Mouse (Mus musculus): ENCODE measurements around the gene Ptpa. TPM values are rescaled to one million over a fixed set of nuclear protein-coding genes. Genes with fewer than 3 reads are reported as not detected.
"Not testable (repeated sequence)": the region's sequence is repeated elsewhere in the genome, so short reads cannot be mapped to it uniquely, and the experiment has no call there.

The Ptpa gene
- total and polyA plus RNA-seq, 2 experiments from 2014 or later, result 138 to 147 TPM

DNA sequence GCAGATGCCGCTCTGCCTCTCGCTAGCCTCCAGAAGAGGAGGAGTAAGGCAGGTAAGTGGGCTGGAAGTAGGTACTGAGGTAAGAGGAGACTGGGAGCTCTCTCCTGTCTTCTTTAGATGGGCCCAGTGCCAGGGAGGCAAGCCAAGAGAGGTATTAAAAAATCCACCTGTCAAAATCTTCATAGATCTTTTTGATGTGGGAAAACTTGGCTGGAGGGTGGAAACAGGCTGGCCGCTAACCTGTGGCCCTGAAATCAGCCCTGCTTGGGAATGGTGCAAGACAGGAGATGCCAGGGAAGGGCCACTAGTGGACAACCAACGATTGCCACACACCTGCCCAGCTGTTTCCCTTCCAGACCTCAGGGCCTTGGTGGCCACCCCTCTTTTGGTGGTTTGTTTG lies 1.7 kb upstream of the Ptpa start:
- Histone ChIP-seq H3K27ac (ENCODE audit: low read depth, low read length) (no peak overlapping the region), H3K4me1 (ENCODE audit: insufficient read depth, low read length) (peaks cover 9% of the 10 kb centered on the region), H3K4me2 (ENCODE audit: low read depth, low read length, poor library complexity, severe bottlenecking) (peak overlapping the region; percentile 64), H3K9me3 (ENCODE audit: low read length) (no peaks in the 10 kb centered on the region), H3K27me3 (ENCODE audit: insufficient read depth, low read length) (no peaks in the 10 kb centered on the region), H3K9ac (replicated peaks; ENCODE audit: low read length, poor library complexity, severe bottlenecking) (no peak overlapping the region), H3K4me3 (ENCODE audit: low read depth, low read length) (no peak overlapping the region), H3K36me3 (ENCODE audit: insufficient read depth, low read length) (peaks cover 26% of the 10 kb centered on the region)
- ATAC-seq (ENCODE audit: low FRiP score), result no peak
- DNase-seq (ENCODE audit: low spot score), result no peak
- WGBS, result 94% methylated on average over 4 of the region's 4 CpGs
- TF ChIP-seq CTCF (IDR thresholded peaks at IDR 0.05), result no peak

DNA sequence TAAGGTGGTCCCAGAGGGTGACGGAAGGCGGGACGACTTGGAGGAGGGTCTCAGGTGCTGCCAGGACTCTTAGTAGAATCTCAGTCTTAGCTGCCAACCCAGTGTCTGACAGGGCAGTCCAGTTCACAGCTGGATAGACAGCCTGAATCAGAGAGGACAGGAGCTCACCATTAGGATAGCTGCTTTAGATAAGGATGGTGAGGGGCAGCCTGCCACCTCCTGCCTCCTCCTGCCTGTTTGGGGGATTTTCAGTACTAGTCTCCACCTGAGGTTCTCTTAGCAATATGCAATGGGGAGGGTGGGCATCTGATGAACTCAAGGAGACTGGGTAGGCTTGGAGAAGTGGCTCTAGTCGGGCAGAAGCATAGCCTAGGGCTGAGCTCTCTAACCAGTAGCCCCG lies 1.2 kb upstream of the Ptpa start:
- Histone ChIP-seq H3K9ac (replicated peaks; ENCODE audit: low read length, poor library complexity, severe bottlenecking) (peak overlapping the region; percentile 86), H3K4me1 (ENCODE audit: insufficient read depth, low read length) (peaks cover 11% of the 10 kb centered on the region), H3K27ac (ENCODE audit: low read depth, low read length) (peak overlapping the region; percentile 92; the same call in 1 of the 2 replicates), H3K9me3 (ENCODE audit: low read length) (no peaks in the 10 kb centered on the region), H3K27me3 (ENCODE audit: insufficient read depth, low read length) (no peaks in the 10 kb centered on the region), H3K4me3 (ENCODE audit: low read depth, low read length) (peak overlapping the region; percentile 77), H3K36me3 (ENCODE audit: insufficient read depth, low read length) (peaks cover 21% of the 10 kb centered on the region), H3K4me2 (ENCODE audit: low read depth, low read length, poor library complexity, severe bottlenecking) (peak overlapping the region; percentile 64)
- ATAC-seq (ENCODE audit: low FRiP score), result no peak
- WGBS, result 48% methylated on average over 5 of the region's 5 CpGs
- no peak for TF ChIP-seq CTCF (IDR thresholded peaks at IDR 0.05)
- no peak for DNase-seq (ENCODE audit: low spot score)

DNA sequence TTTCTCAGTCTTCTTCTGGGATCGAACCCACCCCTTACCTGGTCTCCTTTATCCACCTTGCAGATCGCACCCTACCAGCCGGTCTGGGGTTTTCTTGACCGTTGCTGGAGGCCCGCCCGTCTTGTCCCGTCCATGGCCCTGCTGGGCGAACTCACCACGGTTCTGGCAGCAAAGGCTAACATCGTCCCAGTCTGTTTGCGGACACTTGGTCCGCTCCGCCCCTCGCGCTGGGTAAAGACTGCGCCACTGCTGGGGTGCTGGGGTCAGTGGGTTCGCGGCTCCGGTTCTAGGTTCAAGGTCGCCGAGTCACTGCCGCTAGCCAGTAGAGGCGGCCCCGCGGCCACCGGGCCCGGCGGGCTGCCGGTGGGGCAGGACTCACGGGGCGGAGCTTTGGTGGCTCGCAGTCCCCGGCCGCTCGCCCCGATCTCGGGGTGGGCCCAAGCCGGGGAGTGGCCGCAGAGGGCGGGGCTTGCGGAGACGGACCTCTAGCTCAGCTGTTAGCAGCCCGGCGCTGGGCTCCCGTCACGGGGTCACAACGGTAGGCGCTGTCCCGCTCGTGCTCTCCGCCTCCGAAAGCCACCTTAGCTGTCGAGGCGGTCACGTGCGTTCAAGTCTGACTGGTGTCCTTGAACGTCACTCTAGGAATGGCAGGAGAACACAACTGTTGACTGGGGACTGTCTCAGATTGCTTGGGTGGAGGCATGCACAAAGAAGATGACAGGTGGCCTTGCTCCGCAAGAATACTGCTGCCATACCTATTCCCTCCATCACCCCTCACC lies 493 bp upstream of the Ptpa start, which contains the start of gene Crat:
Gene Crat (minus strand): TSS at position 657 of the 779 bp plus-strand sequence.
- DNase-seq (ENCODE audit: low spot score), result peak; percentile 83
- H3K9ac ChIP-seq (replicated peaks; ENCODE audit: low read length, poor library complexity, severe bottlenecking), result peak within 1 kb of the TSS; percentile 86
- H3K36me3 ChIP-seq (ENCODE audit: insufficient read depth, low read length), result peaks cover 15% of the 10 kb centered on the region; the same call in 1 of the 2 replicates
- ATAC-seq (ENCODE audit: low FRiP score), result peak; percentile 81
- peak within 1 kb of the TSS; percentile 92 for H3K27ac ChIP-seq (ENCODE audit: low read depth, low read length)
- no peak for TF ChIP-seq CTCF (IDR thresholded peaks at IDR 0.05)
- no peaks in the 10 kb centered on the region for H3K9me3 ChIP-seq (ENCODE audit: low read length)
- peak within 1 kb of the TSS; percentile 64 for H3K4me2 ChIP-seq (ENCODE audit: low read depth, low read length, poor library complexity, severe bottlenecking)
- H3K4me1 ChIP-seq (ENCODE audit: insufficient read depth, low read length), result peaks cover 11% of the 10 kb centered on the region
- H3K27me3 ChIP-seq (ENCODE audit: insufficient read depth, low read length), result no peaks in the 10 kb centered on the region
- under 1% methylated on average over 57 of the region's 58 CpGs for WGBS
- H3K4me3 ChIP-seq (ENCODE audit: low read depth, low read length), result peak within 1 kb of the TSS; percentile 77

DNA sequence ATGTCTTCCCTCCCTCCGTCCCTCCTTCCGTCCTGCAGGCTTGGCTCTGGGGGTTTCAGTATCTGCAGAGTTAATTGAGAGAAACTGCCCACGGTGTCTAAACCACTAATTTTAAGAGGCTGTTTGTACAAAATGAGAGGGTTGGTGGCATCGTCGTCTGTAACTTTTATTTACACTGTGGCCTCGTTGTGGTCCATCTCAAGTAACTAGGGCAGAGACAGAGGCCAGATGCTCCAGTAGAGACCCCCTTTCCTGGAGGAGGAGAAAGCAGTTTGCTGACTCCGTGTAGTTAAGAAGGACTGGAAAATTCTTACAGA lies 768 bp downstream of the Ptpa start:
- Histone ChIP-seq H3K4me1 (ENCODE audit: insufficient read depth, low read length) (peaks cover 11% of the 10 kb centered on the region), H3K4me2 (ENCODE audit: low read depth, low read length, poor library complexity, severe bottlenecking) (peak overlapping the region; percentile 64), H3K27me3 (ENCODE audit: insufficient read depth, low read length) (no peaks in the 10 kb centered on the region), H3K36me3 (ENCODE audit: insufficient read depth, low read length) (peaks cover 5% of the 10 kb centered on the region; the same call in 1 of the 2 replicates), H3K4me3 (ENCODE audit: low read depth, low read length) (peak overlapping the region; percentile 77), H3K9me3 (ENCODE audit: low read length) (no peaks in the 10 kb centered on the region), H3K27ac (ENCODE audit: low read depth, low read length) (peak overlapping the region; percentile 92), H3K9ac (replicated peaks; ENCODE audit: low read length, poor library complexity, severe bottlenecking) (peak overlapping the region; percentile 86)
- WGBS, result 1% methylated on average over 7 of the region's 7 CpGs
- no peak for TF ChIP-seq CTCF (IDR thresholded peaks at IDR 0.05)
- no peak for ATAC-seq (ENCODE audit: low FRiP score)
- DNase-seq (ENCODE audit: low spot score), result no peak

DNA sequence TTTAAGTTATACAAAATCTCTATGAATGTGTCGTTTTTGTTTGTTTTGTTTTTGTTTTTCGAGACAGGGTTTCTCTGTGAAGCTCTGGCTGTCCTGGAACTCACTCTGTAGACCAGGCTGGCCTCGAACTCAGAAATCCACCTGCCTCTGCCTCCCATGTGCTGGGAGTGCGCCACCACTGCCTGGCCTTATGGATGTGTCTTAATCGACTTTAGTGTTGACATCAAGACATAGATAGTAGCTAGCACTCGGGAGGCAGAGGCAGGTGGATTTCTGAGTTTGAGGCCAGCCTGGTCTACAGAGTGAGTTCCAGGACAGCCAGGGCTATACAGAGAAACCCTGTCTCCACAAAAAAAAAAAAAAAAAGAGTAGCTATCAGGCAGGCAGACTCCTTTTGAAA lies 1.3 kb downstream of the Ptpa start:
- peak overlapping the region; percentile 77; the same call in 1 of the 2 replicates for H3K4me3 ChIP-seq (ENCODE audit: low read depth, low read length)
- not testable (repeated sequence) for H3K9ac ChIP-seq (replicated peaks; ENCODE audit: low read length, poor library complexity, severe bottlenecking)
- 84% methylated on average over 6 of the region's 6 CpGs for WGBS

DNA sequence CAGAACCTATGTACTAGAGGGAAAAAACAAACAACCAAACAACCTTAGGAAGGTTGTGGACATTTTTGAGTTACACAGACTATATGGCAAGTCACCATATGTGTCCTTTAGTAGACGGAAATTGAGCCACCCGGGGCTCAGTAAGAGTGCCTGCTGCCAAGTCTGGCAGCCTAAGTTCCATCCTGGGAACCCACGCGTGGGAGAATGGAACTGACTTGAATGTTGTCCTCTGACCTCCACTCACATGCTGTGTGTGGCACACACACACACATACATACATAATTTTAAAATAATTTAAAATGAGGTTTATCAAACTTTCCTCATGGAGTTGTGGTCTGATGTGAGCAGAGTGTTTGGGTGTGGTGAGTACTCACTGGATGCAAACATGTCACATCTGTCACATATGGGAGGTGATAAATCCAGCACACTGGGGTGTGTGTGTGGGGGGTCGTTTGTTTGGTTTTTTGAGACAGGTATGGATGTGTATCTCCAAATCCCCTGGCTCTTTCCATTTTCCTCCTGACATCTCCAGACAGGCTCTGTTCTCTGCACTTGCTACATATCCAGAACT lies 1.8 kb downstream of the Ptpa start:
- Histone ChIP-seq H3K4me3 (ENCODE audit: low read depth, low read length) (no peak overlapping the region), H3K4me2 (ENCODE audit: low read depth, low read length, poor library complexity, severe bottlenecking) (no peak overlapping the region), H3K4me1 (ENCODE audit: insufficient read depth, low read length) (peaks cover 11% of the 10 kb centered on the region), H3K36me3 (ENCODE audit: insufficient read depth, low read length) (peaks cover 1% of the 10 kb centered on the region; the same call in 1 of the 2 replicates), H3K9ac (replicated peaks; ENCODE audit: low read length, poor library complexity, severe bottlenecking) (no peak overlapping the region), H3K27ac (ENCODE audit: low read depth, low read length) (no peak overlapping the region), H3K27me3 (ENCODE audit: insufficient read depth, low read length) (no peaks in the 10 kb centered on the region), H3K9me3 (ENCODE audit: low read length) (no peaks in the 10 kb centered on the region)
- TF ChIP-seq CTCF (IDR thresholded peaks at IDR 0.05), result no peak
- no peak for ATAC-seq (ENCODE audit: low FRiP score)
- no peak for DNase-seq (ENCODE audit: low spot score)
- WGBS, result 72% methylated on average over 5 of the region's 5 CpGs

More for the DNA sequence above, 1.3 kb downstream of the Ptpa start:
- H3K4me2 ChIP-seq (ENCODE audit: low read depth, low read length, poor library complexity, severe bottlenecking), result 0 out of 2 replicates have a peak overlapping the region, but pooled peaks have one; percentile 64
- not testable (repeated sequence) for H3K27me3 ChIP-seq (ENCODE audit: insufficient read depth, low read length); H3K36me3 ChIP-seq (ENCODE audit: insufficient read depth, low read length); H3K9me3 ChIP-seq (ENCODE audit: low read length); H3K27ac ChIP-seq (ENCODE audit: low read depth, low read length); DNase-seq (ENCODE audit: low spot score); ATAC-seq (ENCODE audit: low FRiP score)
- peaks cover 11% of the 10 kb centered on the region for H3K4me1 ChIP-seq (ENCODE audit: insufficient read depth, low read length)
